Mouse (Mus musculus) bone marrow macrophage, adult 2 months (primary cell): Measurements from ENCODE around the gene Tcl1b5. TPM values are rescaled to one million over a fixed set of nuclear protein-coding genes. Genes with fewer than 3 reads are reported as not detected.
"Not testable (repeated sequence)": the region's sequence is repeated elsewhere in the genome, so short reads cannot be mapped to it uniquely, and the experiment has no call there.

Experiments
- H3K27ac ChIP-seq: 2 replicates; pipeline ENCODE4 v1.5.1; 2012; ENCODE audit warnings: low read depth, low read length; ENCODE audit not compliant: insufficient read depth
- H3K4me1 ChIP-seq: 2 replicates; pipeline ENCODE4 v1.6.1; 2012; ENCODE audit warnings: low read length; ENCODE audit not compliant: control insufficient read depth, insufficient read depth
- H3K4me3 ChIP-seq: 2 replicates; pipeline ENCODE4 v1.5.1; 2012; ENCODE audit warnings: mild to moderate bottlenecking, low read length, moderate library complexity; ENCODE audit not compliant: insufficient read depth
- CTCF ChIP-seq: IDR thresholded peaks from 2 replicates; pipeline ENCODE4 v1.5.1; 2012; ENCODE audit warnings: low read depth, mild to moderate bottlenecking, low read length, moderate library complexity
- POLR2A ChIP-seq: IDR thresholded peaks from 2 replicates; pipeline ENCODE4 v1.6.1; 2012; ENCODE audit warnings: mild to moderate bottlenecking, low read depth, low read length, borderline replicate concordance
- polyA plus RNA-seq: library from polyadenylated mRNA; stranded (reverse); fragments of >200 nt; gene quantifications from 2 replicates; pipeline ENCODE4 v1.2.4, GENCODE M21; 2012; ENCODE audit not compliant: missing spikeins, insufficient read depth, insufficient read length

Tcl1b5 gene
- polyA plus RNA-seq: not detected in 2 replicates

- not testable (repeated sequence) for H3K27ac ChIP-seq, H3K4me1 ChIP-seq, H3K4me3 ChIP-seq
These were observed at the start of gene Tcl1b5 for GRCm38 (mm10) chr12:105176044-105176443. Gene Tcl1b5, plus strand, starts transcription at chr12:105176344.

DNA sequence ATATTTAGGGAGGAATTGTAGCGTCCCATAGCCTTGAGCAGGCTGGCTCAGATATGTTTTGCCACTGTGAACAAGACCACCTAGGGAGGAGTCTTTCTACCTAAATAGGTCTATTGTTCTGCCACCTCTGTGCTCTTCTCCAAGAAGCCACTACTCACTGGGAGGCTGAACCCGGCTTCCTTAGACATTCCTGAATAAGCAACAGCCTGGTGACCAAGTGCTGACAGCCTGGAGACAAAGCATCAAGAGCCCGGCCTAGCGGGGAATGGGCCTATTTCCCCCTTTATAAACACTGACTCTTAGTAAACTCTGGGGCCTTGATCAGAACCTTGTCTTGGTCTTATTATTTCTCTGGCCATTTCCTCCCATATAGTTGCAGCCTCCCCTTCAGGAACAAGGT, 49.6 kb upstream of the Tcl1b5 start:
- TF ChIP-seq POLR2A (no peak), CTCF (no peak)
- Histone ChIP-seq H3K4me1 (no peaks in the 10 kb centered on the region), H3K4me3 (no peak overlapping the region), H3K27ac (no peak overlapping the region)

- Histone ChIP-seq H3K4me3 (no peak overlapping the region), H3K27ac (no peak overlapping the region), H3K4me1 (no peaks in the 10 kb centered on the region)
- TF ChIP-seq CTCF: no peak
- no peak for TF ChIP-seq POLR2A
These were observed 48.5 kb upstream of the Tcl1b5 start for GRCm38 (mm10) chr12:105127607-105128006.

GRCm38 (mm10) chr12:105129494-105130205, 46.5 kb upstream of the Tcl1b5 start:
- not testable (repeated sequence) for H3K4me3 ChIP-seq, H3K27ac ChIP-seq, H3K4me1 ChIP-seq

DNA sequence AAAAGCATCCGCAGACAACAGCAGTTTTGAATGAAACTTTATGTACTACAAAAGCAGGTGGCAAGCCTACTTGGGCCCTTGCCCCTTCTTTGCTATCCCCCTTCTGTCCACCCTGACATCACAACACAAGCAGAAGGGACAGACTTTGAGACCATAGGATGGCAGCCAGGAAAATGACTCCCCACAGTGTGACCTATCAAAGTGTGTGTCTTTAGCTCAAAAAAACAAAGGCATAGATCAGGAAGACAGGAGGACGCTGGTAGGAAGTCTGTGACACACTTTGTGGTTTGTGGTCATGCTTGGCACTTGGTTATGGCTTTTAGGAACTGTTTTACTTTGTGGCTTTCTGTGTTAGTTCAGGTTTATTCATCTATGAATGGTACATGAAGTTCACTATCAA, 42.0 kb upstream of the Tcl1b5 start:
- not testable (repeated sequence) for H3K4me1 ChIP-seq, H3K27ac ChIP-seq, H3K4me3 ChIP-seq

- H3K4me3 ChIP-seq, H3K27ac ChIP-seq, H3K4me1 ChIP-seq: not testable (repeated sequence)
These were observed 41.3 kb upstream of the Tcl1b5 start for GRCm38 (mm10) chr12:105134826-105135225.

DNA sequence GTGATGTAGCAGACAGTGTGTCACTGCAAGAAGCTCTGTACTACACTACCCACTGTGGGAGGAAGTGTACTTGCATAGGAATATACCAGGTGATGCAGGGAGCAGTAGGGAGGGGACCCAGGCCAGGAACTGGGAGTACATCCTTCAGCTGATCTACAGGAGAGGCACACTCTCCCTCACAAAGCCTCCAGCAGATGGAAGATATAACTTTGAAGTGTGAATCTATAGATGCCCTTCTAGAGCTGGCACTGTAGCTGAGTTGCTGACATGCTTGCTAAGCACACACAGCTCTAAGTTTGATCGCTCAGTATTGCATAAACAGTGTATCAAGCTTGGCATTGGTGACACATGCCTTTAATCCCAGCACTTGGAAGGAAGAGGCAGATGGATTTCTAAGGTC, 38.4 kb upstream of the Tcl1b5 start:
- not testable (repeated sequence) for H3K27ac ChIP-seq, H3K4me3 ChIP-seq, H3K4me1 ChIP-seq

DNA sequence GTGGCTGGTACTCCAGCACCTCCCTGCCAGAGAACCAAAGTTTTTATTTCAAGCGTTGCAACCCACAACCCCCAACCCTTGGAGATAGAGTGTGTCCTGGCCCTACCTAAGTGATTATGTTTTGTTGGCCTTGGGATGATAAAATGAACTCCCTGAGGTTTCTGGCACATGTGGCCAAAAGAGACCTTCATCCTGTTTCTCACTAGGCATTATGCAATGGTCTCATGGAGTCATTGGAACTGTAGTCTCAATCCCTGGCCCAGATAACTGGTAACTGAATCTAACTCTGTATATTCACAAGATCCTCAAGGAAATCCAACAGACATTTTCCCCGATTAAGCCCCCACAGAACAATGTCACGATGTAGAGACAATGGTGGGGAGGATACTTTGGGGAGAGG, 33.0 kb upstream of the Tcl1b5 start:
- no peak for TF ChIP-seq CTCF
- TF ChIP-seq POLR2A: no peak
- Histone ChIP-seq H3K4me1 (no peaks in the 10 kb centered on the region), H3K27ac (no peak overlapping the region), H3K4me3 (no peak overlapping the region)

DNA sequence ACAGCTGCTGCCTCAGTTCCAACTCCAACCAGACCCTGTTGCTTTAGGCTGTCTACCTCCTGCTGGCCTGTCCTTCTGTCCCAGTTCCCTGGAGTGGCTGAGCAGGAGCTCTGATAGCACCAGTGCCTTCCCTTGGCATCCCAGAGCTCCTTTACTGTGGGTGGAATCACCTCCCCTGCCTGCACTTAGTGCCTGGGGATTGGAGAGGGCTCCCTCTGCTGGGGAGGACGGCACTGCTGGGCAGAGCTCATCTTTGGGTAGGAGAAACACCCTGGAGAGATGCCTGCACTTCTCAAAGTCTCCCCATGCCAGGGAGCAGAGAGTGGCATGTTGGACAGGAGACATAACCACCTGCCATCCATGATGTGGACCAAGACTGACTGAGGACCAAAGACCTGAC, 31.2 kb upstream of the Tcl1b5 start:
- H3K4me1 ChIP-seq, H3K4me3 ChIP-seq: not testable (repeated sequence)

GRCm38 (mm10) chr12:105145714-105146113, 30.4 kb upstream of the Tcl1b5 start, which contains the start of gene Tcl1b2:
Gene Tcl1b2, plus strand, starts transcription at chr12:105146014.
- TF ChIP-seq CTCF (no peak), POLR2A (no peak)
- no peak within 1 kb of the TSS for H3K27ac ChIP-seq
- H3K4me3 ChIP-seq: no peak within 1 kb of the TSS
- H3K4me1 ChIP-seq: no peaks in the 10 kb centered on the region

More for the DNA sequence above, 31.2 kb upstream of the Tcl1b5 start:
- H3K27ac ChIP-seq: not testable (repeated sequence)

DNA sequence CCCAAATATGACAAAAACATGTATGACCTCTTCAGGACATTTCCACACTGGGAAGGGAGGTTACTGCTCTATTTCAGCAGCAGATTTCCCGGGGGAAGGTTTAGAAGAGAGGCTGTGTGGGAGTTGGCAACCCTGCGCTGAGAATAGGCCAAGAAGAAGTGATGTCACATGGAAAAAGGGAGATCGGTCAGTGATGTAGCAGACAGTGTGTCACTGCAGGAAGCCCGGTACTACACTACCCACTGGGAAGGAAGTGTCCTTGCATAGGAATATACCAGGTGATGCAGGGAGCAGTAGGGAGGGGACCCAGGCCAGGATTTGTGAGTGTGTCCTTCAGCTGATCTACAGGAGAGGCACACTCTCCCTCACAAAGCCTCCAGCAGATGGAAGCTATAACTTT, 20.9 kb upstream of the Tcl1b5 start:
- H3K27ac ChIP-seq, H3K4me1 ChIP-seq: not testable (repeated sequence)

More for the DNA sequence above, 20.9 kb upstream of the Tcl1b5 start:
- not testable (repeated sequence) for H3K4me3 ChIP-seq
